Mouse (Mus musculus): ENCODE data around the gene Gp1bb. TPM values are rescaled to one million over a fixed set of nuclear protein-coding genes. Genes with fewer than 3 reads are reported as not detected.
A peak's percentile ranks its signal among the peaks of the same experiment; 100 is the strongest.

Gene Gp1bb
- polyA plus RNA-seq, 1 experiment from 2014 or later, result 6.4 TPM

GRCm38 (mm10) chr16:18581050-18581622 is 41.1 kb downstream of the Gp1bb start:
- Histone ChIP-seq H3K4me3 (ENCODE audit: low read depth, low read length) (peak overlapping the region; percentile 28; the same call in 1 of the 2 replicates), H3K4me2 (no peak overlapping the region), H3K9ac (ENCODE audit: low read length) (no peak overlapping the region), H3K36me3 (ENCODE audit: control insufficient read depth, insufficient read depth, low read length) (no peaks in the 10 kb centered on the region), H3K9me3 (ENCODE audit: control insufficient read depth, low read length) (no peaks in the 10 kb centered on the region), H3K4me1 (ENCODE audit: control insufficient read depth, insufficient read depth, low read length) (peaks cover 10% of the 10 kb centered on the region), H3K27ac (ENCODE audit: low read depth, low read length) (no peak overlapping the region), H3K27me3 (ENCODE audit: control insufficient read depth, insufficient read depth, low read length) (peaks cover 76% of the 10 kb centered on the region)
- no peak for ATAC-seq (ENCODE audit: low FRiP score)
- 3% methylated on average over 21 of the region's 21 CpGs for WGBS
- DNase-seq (ENCODE audit: low spot score, missing footprints), result no peak

GRCm38 (mm10) chr16:18580389-18580788 is 41.8 kb downstream of the Gp1bb start:
- Histone ChIP-seq H3K9me3 (ENCODE audit: control insufficient read depth, low read length) (no peaks in the 10 kb centered on the region), H3K9ac (ENCODE audit: low read length) (no peak overlapping the region), H3K4me2 (no peak overlapping the region), H3K27me3 (ENCODE audit: control insufficient read depth, insufficient read depth, low read length) (peaks cover 69% of the 10 kb centered on the region), H3K4me3 (ENCODE audit: low read depth, low read length) (no peak overlapping the region), H3K4me1 (ENCODE audit: control insufficient read depth, insufficient read depth, low read length) (peaks cover 9% of the 10 kb centered on the region; the same call in 1 of the 2 replicates), H3K36me3 (ENCODE audit: control insufficient read depth, insufficient read depth, low read length) (no peaks in the 10 kb centered on the region), H3K27ac (ENCODE audit: low read depth, low read length) (no peak overlapping the region)
- WGBS, result 13% methylated on average over 2 of the region's 2 CpGs
- DNase-seq (ENCODE audit: low spot score, missing footprints) (peak; percentile 87), ATAC-seq (ENCODE audit: low FRiP score) (no peak)

- no peaks in the 10 kb centered on the region for H3K9me3 ChIP-seq (ENCODE audit: control insufficient read depth, low read length)
- H3K27me3 ChIP-seq (ENCODE audit: control insufficient read depth, insufficient read depth, low read length), result peaks cover 42% of the 10 kb centered on the region
- DNase-seq (ENCODE audit: low spot score, missing footprints) (no peak), ATAC-seq (ENCODE audit: low FRiP score) (no peak)
- H3K4me1 ChIP-seq (ENCODE audit: control insufficient read depth, insufficient read depth, low read length), result peaks cover 9% of the 10 kb centered on the region; the same call in 1 of the 2 replicates
- H3K27ac ChIP-seq (ENCODE audit: low read depth, low read length), result no peak overlapping the region
- H3K36me3 ChIP-seq (ENCODE audit: control insufficient read depth, insufficient read depth, low read length), result no peaks in the 10 kb centered on the region
- no peak overlapping the region for H3K4me2 ChIP-seq
- H3K9ac ChIP-seq (ENCODE audit: low read length), result no peak overlapping the region
- H3K4me3 ChIP-seq (ENCODE audit: low read depth, low read length), result no peak overlapping the region
- 9% methylated on average over 5 of the region's 5 CpGs for WGBS
Measured at GRCm38 (mm10) chr16:18577599-18578160, 44.5 kb downstream of the Gp1bb start.

GRCm38 (mm10) chr16:18577071-18577470 is 45.1 kb downstream of the Gp1bb start:
- no peaks in the 10 kb centered on the region for H3K9me3 ChIP-seq (ENCODE audit: control insufficient read depth, low read length)
- no peak overlapping the region for H3K4me2 ChIP-seq
- H3K9ac ChIP-seq (ENCODE audit: low read length), result no peak overlapping the region
- DNase-seq (ENCODE audit: low spot score, missing footprints), result no peak
- peaks cover 36% of the 10 kb centered on the region for H3K27me3 ChIP-seq (ENCODE audit: control insufficient read depth, insufficient read depth, low read length)
- no peak overlapping the region for H3K27ac ChIP-seq (ENCODE audit: low read depth, low read length)
- peaks cover 3% of the 10 kb centered on the region; the same call in 1 of the 2 replicates for H3K4me1 ChIP-seq (ENCODE audit: control insufficient read depth, insufficient read depth, low read length)
- no peak overlapping the region for H3K4me3 ChIP-seq (ENCODE audit: low read depth, low read length)
- no peak for ATAC-seq (ENCODE audit: low FRiP score)
- WGBS, result 33% methylated on average over 3 of the region's 3 CpGs
- no peaks in the 10 kb centered on the region for H3K36me3 ChIP-seq (ENCODE audit: control insufficient read depth, insufficient read depth, low read length)

DNA sequence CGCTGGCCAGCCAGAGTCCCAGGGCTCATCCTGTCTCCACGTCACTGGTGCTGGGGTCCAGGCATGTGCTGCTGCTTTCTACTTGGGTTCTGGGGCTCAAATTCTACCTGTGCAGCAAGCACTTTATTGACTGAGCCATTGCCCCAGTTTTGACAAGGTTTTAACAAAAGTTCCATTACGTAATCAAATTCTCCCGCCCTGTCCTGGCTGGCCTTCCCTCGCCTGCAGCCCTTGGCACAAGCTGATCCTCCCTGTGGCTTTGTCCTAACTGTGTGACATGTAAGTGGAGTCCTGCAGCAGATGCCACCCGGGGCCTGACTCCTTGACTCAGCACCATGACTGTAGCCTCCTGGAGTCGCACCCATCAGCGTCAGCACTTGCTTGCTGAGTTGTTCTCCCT is 48.0 kb downstream of the Gp1bb start:
- DNase-seq (ENCODE audit: low spot score, missing footprints), result no peak
- 80% methylated on average over 8 of the region's 8 CpGs for WGBS

More for the DNA sequence above, 48.0 kb downstream of the Gp1bb start:
- no peak overlapping the region for H3K4me2 ChIP-seq
- no peak overlapping the region for H3K4me3 ChIP-seq (ENCODE audit: low read depth, low read length)
- no peak for ATAC-seq (ENCODE audit: low FRiP score)
- no peaks in the 10 kb centered on the region for H3K9me3 ChIP-seq (ENCODE audit: control insufficient read depth, low read length)
- H3K36me3 ChIP-seq (ENCODE audit: control insufficient read depth, insufficient read depth, low read length), result no peaks in the 10 kb centered on the region
- no peaks in the 10 kb centered on the region for H3K4me1 ChIP-seq (ENCODE audit: control insufficient read depth, insufficient read depth, low read length)
- no peak overlapping the region for H3K9ac ChIP-seq (ENCODE audit: low read length)
- H3K27me3 ChIP-seq (ENCODE audit: control insufficient read depth, insufficient read depth, low read length), result peaks cover 7% of the 10 kb centered on the region
- no peak overlapping the region for H3K27ac ChIP-seq (ENCODE audit: low read depth, low read length)

Other genes starting within 250 kb of the Gp1bb start
- 21.0 and 22.7 TPM in 2 replicates for gene Txnrd2, start 196.0 kb downstream of the Gp1bb start, polyA plus RNA-seq (2014; fragmentation: Nextera tagmentation; extraction: Ambion mirVana)
- 50.8 and 52.5 TPM in 2 replicates for gene Comt, start 195.6 kb downstream of the Gp1bb start, polyA plus RNA-seq (2014; fragmentation: Nextera tagmentation; extraction: Ambion mirVana)
- 10.3 and 12.9 TPM in 2 replicates for gene Gnb1l, start 123.7 kb downstream of the Gp1bb start, polyA plus RNA-seq (2014; fragmentation: Nextera tagmentation; extraction: Ambion mirVana)
- gene Rtl10, start 123.5 kb downstream of the Gp1bb start, polyA plus RNA-seq (2014; fragmentation: Nextera tagmentation; extraction: Ambion mirVana), result 2.0 and 2.1 TPM in 2 replicates
- gene Tbx1, start 31.7 kb downstream of the Gp1bb start, polyA plus RNA-seq (2014; fragmentation: Nextera tagmentation; extraction: Ambion mirVana), result 0.63 and 0.87 TPM in 2 replicates
- gene Gm49601, start 4.0 kb upstream of the Gp1bb start, polyA plus RNA-seq (2014; fragmentation: Nextera tagmentation; extraction: Ambion mirVana), result 1.7 and 3.3 TPM in 2 replicates
- gene Sept5, start 7.6 kb upstream of the Gp1bb start, polyA plus RNA-seq (2014; fragmentation: Nextera tagmentation; extraction: Ambion mirVana), result 40.7 and 52.0 TPM in 2 replicates
- 28.5 and 30.3 TPM in 2 replicates for gene Cldn5, start 154.4 kb upstream of the Gp1bb start, polyA plus RNA-seq (2014; fragmentation: Nextera tagmentation; extraction: Ambion mirVana)
- gene Ufd1, start 189.4 kb upstream of the Gp1bb start, polyA plus RNA-seq (2014; fragmentation: Nextera tagmentation; extraction: Ambion mirVana), result 72.2 and 87.9 TPM in 2 replicates
- 58.1 and 61.7 TPM in 2 replicates for gene Cdc45, start 189.6 kb upstream of the Gp1bb start, polyA plus RNA-seq (2014; fragmentation: Nextera tagmentation; extraction: Ambion mirVana)
- 16.1 TPM in 2 replicates for gene 2510002D24Rik, start 214.2 kb upstream of the Gp1bb start, polyA plus RNA-seq (2014; fragmentation: Nextera tagmentation; extraction: Ambion mirVana)
- gene Gm28539, start 214.2 kb upstream of the Gp1bb start, polyA plus RNA-seq (2014; fragmentation: Nextera tagmentation; extraction: Ambion mirVana), result not detected in 2 replicates

Measured in midbrain, embryonic 11.5 days (tissue).